Mouse (Mus musculus): ENCODE data around the gene Pdpn. TPM values are rescaled to one million over a fixed set of nuclear protein-coding genes. Genes with fewer than 3 reads are reported as not detected.

The Pdpn gene
- polyA plus RNA-seq, 2 experiments from 2014 or later, result 0.45 TPM; not detected in 1

DNA sequence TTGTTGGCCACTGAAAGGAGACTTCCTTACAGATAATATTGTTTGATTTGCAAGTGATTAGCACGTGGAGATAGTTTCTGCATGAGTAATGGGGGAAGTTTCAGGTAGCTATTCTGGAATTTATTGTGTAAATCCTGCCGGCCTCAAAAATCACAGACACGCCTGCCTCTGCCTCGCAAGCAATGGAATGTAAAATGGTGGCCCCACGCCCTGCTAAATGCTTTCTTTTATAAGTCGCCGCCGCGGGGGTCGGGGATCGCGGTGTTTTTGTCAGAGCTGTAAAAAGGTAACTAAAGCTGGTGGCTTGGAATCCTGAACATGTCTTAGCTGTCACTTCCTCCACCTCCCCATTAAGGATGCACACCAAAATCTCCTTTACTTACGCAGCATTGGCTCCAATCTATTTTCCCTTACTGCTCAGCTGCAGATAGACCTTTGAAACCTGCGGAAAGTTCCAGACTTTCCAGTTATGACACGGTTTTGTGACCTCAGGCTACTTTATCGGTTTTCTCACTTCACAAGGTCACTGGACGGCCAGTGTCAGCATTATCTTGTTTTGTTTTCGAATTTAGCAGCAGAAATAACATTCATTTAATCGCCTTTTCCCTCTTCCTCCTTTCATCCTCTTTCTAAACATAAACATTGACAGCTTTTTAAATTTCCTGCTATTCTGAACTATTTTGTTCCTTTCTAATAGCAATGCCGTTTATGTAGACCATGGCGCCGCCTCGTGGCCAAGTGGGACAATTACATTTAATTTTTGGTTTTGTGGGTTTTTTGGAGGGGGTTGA is 60.9 kb downstream of the Pdpn start:
- ATAC-seq, result peak; percentile 46

DNA sequence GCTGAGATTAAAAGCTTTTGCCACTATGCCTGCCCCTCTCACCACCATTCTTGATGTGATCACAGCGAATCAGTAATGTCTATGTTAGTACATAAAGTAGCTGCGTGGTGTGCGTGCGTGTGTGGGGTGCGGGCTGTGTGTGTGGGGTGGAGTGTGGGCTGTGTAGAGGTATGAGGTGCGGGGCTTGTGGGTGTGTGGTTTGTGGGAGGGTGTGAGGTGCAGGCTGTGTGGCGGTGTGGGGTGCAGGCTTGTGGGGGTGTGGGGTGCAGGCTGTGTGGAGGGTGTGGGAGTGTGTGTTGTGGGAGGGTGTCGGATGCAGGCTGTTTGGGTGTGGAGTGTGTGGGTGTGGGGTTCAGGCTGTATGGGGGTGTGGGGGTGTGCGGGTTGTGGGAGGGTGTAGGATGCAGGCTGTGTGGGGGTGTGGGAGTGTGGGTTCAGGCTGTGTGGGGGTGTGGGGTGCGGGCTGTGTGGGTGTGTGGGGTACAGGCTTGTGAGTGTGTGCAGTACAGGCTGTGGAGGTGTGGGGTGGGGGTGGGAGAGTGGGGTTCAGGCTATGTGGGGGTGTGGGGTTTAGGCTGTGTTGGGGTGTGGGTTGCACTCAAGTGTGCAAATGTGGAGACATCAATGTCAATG is 67.5 kb downstream of the Pdpn start:
- ATAC-seq, result no peak

DNA sequence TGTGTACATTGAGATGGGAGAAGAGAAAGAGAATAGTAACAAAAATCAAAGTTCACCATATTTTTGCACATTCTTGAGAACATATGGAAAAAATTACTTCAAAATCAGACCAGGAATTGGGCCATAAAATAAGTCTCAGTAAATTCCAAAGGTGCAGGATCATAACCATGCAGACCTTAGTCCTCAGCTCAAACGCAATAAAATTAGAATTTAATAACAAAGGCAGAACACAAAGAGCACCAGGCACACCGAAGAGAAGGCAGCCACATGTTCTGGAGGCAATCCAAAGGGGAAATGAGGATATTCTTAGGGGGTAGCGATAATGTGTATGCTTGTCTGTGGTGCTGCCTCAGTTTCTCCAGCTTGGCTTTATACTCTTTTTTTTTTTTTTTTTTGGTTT is 68.3 kb downstream of the Pdpn start:
- ATAC-seq, result no peak

DNA sequence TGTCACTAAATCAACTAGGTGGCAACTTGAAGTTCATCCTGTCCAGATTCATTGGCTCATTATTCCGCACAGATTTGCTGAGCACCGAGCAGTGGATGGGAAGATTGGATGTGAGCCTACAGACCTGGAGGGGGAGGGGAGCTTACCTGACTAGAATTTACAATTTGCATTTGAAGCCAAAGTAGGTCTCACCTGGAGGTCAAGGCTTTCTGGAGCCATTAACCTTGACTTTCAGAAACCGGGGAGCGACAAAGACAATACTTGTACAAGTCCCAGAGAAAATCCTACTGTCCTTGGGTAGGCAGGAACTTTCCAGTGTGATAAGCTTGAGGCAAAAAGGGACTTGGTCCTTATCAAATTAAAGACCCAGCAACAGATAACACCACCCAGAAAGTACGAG is 71.4 kb downstream of the Pdpn start:
- ATAC-seq, result no peak

DNA sequence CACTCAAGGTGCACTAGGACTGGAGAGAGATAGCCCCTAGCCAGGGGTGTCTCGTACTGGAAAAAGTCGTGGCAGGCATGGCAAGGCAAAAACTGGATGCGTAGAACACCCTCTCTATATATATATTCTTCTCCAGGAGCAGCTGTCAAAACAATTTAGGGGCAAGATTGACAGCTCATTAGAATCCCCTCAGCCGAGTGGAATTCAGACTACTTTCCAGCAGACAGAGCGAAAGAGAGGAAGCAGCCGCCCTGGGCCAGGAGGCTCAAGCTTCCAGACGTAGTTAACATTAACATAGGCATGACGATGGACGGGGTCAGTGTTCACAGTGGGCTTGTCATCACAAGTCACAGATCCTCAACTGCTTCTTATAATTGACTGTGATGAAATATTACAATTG is 73.5 kb downstream of the Pdpn start:
- no peak for ATAC-seq

DNA sequence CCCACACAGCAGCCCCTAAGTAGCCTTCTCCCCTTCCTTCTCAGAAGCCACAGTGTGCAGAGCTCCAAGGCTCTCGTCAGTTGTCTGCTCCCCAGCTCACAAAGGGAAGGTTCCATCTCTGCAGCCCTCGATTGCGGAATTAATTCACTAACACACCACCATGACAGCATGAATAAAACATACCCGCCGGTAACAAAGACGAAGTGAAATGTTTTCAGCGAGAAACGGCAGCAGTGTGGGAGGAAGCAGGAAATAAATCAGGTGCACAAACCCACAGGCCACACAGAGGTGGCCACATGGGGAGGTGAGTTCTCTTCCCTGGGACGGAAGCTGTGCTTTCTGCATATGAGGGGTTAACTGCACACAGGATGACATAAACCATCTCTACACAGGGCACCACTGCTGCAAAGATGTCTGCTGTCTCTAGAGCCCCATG is 80.0 kb downstream of the Pdpn start:
- ATAC-seq, result peak; percentile 99

DNA sequence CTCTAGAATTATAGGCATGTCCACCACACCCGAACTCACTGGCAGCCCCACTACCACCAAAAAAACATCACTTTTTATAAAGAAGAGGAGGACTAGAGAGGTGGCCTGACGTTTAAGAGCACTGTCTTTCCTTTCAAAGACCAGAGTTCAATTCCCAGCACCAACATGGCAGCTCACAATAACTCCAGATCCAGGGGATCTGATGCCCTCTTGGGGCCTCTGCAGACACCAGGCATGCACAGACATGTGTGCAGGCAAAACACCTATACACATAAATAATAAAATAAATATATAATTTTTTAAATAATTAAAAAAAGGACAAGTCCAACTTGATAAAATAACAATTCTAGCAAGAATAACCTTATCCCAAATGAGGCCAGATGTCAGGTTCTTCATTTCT is 80.5 kb downstream of the Pdpn start:
- no peak for ATAC-seq

Other genes with a start within 250 kb of the Pdpn start
- 10 to 100 TPM; 27.6 to 31.4 TPM for gene Prdm2, start 86.6 kb downstream of the Pdpn start, polyA plus RNA-seq (2017; shearing (Covaris generic))
- not detected for gene Lrrc38, start 50.2 kb upstream of the Pdpn start, polyA plus RNA-seq (2017; shearing (Covaris generic))
- gene Pramel1, start 94.9 kb upstream of the Pdpn start, polyA plus RNA-seq (2017; shearing (Covaris generic)), result not detected
- gene Pramef8, start 112.9 kb upstream of the Pdpn start, polyA plus RNA-seq (2017; shearing (Covaris generic)), result 10 to 100 TPM; 35.9 to 37.4 TPM
- under 1 TPM in 1 of 2 experiments, not detected in 1; 0.19 TPM for gene Oog4, start 150.8 kb upstream of the Pdpn start, polyA plus RNA-seq (2017; shearing (Covaris generic))
- not detected for gene Gm13043, start 211.8 kb upstream of the Pdpn start, polyA plus RNA-seq (2017; shearing (Covaris generic))
- not detected for gene Gm13040, start 236.4 kb upstream of the Pdpn start, polyA plus RNA-seq (2017; shearing (Covaris generic))

Measured in activated CD4-positive, CD25-positive, alpha-beta regulatory T cell, adult 4 months (primary cell).